Mouse (Mus musculus): ENCODE results near the gene Cacna2d3. TPM values are rescaled to one million over a fixed set of nuclear protein-coding genes. Genes with fewer than 3 reads are reported as not detected.

Gene Cacna2d3
- polyA plus RNA-seq, 1 experiment from 2014 or later: 19.1 TPM

- no peaks in the 10 kb centered on the region for H3K27me3 ChIP-seq (ENCODE audit: control insufficient read depth, insufficient read depth, low read length)
- H3K9ac ChIP-seq (ENCODE audit: low read length): no peak overlapping the region
- ATAC-seq (ENCODE audit: insufficient read depth, low FRiP score, low TSS enrichment): no peak
- H3K9me3 ChIP-seq (ENCODE audit: control insufficient read depth, low read length): no peaks in the 10 kb centered on the region
- no peaks in the 10 kb centered on the region for H3K36me3 ChIP-seq (ENCODE audit: control insufficient read depth, insufficient read depth, low read length)
- H3K4me3 ChIP-seq (ENCODE audit: low read depth, low read length): no peak overlapping the region
- DNase-seq (ENCODE audit: low spot score): no peak
- no peaks in the 10 kb centered on the region for H3K4me1 ChIP-seq (ENCODE audit: control insufficient read depth, insufficient read depth, low read length)
- H3K4me2 ChIP-seq (ENCODE audit: low read depth): no peak overlapping the region
- 70% methylated on average over 2 of the region's 2 CpGs for WGBS
- H3K27ac ChIP-seq (ENCODE audit: low read depth, low read length): no peak overlapping the region
Measured at GRCm38 (mm10) chr14:29144184-29144583, 577.5 kb downstream of the Cacna2d3 start.

- no peak overlapping the region for H3K4me3 ChIP-seq (ENCODE audit: low read depth, low read length)
- ATAC-seq (ENCODE audit: insufficient read depth, low FRiP score, low TSS enrichment) (no peak), DNase-seq (ENCODE audit: low spot score) (no peak)
- no peaks in the 10 kb centered on the region for H3K36me3 ChIP-seq (ENCODE audit: control insufficient read depth, insufficient read depth, low read length)
- H3K27ac ChIP-seq (ENCODE audit: low read depth, low read length): no peak overlapping the region
- no peaks in the 10 kb centered on the region for H3K27me3 ChIP-seq (ENCODE audit: control insufficient read depth, insufficient read depth, low read length)
- WGBS: 91% methylated on average over 7 of the region's 7 CpGs
- H3K9ac ChIP-seq (ENCODE audit: low read length): no peak overlapping the region
- H3K4me1 ChIP-seq (ENCODE audit: control insufficient read depth, insufficient read depth, low read length): no peaks in the 10 kb centered on the region
- H3K4me2 ChIP-seq (ENCODE audit: low read depth): no peak overlapping the region
- H3K9me3 ChIP-seq (ENCODE audit: control insufficient read depth, low read length): no peaks in the 10 kb centered on the region
Measured at GRCm38 (mm10) chr14:29137614-29138013, 584.0 kb downstream of the Cacna2d3 start.

DNA sequence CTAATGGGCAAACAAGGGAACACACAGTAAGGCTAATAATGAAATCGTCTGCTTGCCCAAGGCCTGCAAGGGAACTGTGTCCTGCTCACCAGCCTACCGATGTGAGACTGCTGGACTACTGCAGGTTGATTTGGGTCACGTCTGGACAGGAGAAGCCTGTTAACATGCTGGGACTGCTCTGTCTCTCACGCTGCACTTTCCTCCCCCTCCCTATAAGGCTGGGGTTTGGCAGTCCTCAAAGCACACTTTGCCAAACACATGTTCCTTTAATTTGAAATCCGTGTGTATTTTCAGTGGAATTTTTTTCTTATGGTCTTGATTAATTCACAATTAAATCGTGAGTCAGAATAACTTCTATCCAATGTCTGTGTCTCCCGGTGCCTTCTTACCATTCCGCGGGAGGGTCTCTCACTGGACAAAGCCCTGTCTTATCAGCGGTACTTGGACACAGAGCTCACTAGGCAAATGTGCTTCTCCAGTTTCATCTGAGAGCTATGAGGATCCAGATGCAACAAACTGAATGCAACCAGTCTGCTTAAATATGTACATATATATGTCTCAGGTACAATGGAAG lies 584.6 kb downstream of the Cacna2d3 start:
- Histone ChIP-seq H3K27me3 (ENCODE audit: control insufficient read depth, insufficient read depth, low read length) (no peaks in the 10 kb centered on the region), H3K27ac (ENCODE audit: low read depth, low read length) (no peak overlapping the region), H3K4me3 (ENCODE audit: low read depth, low read length) (no peak overlapping the region), H3K9me3 (ENCODE audit: control insufficient read depth, low read length) (no peaks in the 10 kb centered on the region), H3K4me2 (ENCODE audit: low read depth) (no peak overlapping the region), H3K36me3 (ENCODE audit: control insufficient read depth, insufficient read depth, low read length) (no peaks in the 10 kb centered on the region), H3K4me1 (ENCODE audit: control insufficient read depth, insufficient read depth, low read length) (no peaks in the 10 kb centered on the region), H3K9ac (ENCODE audit: low read length) (no peak overlapping the region)
- 89% methylated on average over 10 of the region's 10 CpGs for WGBS
- DNase-seq (ENCODE audit: low spot score) (no peak), ATAC-seq (ENCODE audit: insufficient read depth, low FRiP score, low TSS enrichment) (no peak)

DNA sequence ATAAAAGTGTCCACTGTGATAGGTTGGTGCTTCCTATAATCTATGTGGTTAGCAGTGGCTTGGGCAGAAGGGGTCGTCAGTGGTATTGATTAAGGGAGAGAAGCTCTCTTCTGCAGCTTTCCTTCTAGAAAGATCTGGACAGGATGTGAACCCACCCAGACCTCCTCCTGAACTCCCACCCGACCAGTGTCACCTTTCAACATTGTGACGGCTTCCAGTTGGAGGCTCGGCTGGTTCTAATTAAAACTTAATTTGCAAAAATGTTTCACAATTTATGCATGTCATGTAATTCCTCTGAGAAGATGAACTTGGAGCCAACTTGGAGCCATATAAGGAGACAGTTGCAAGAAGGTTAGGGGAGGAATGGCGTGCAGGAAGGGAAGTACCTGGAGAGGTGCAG lies 586.8 kb downstream of the Cacna2d3 start:
- Histone ChIP-seq H3K27me3 (ENCODE audit: control insufficient read depth, insufficient read depth, low read length) (no peaks in the 10 kb centered on the region), H3K4me3 (ENCODE audit: low read depth, low read length) (no peak overlapping the region), H3K9me3 (ENCODE audit: control insufficient read depth, low read length) (no peaks in the 10 kb centered on the region), H3K27ac (ENCODE audit: low read depth, low read length) (no peak overlapping the region), H3K36me3 (ENCODE audit: control insufficient read depth, insufficient read depth, low read length) (no peaks in the 10 kb centered on the region), H3K4me1 (ENCODE audit: control insufficient read depth, insufficient read depth, low read length) (no peaks in the 10 kb centered on the region), H3K4me2 (ENCODE audit: low read depth) (no peak overlapping the region), H3K9ac (ENCODE audit: low read length) (no peak overlapping the region)
- ATAC-seq (ENCODE audit: insufficient read depth, low FRiP score, low TSS enrichment) (no peak), DNase-seq (ENCODE audit: low spot score) (no peak)
- 80% methylated on average over 5 of the region's 5 CpGs for WGBS

DNA sequence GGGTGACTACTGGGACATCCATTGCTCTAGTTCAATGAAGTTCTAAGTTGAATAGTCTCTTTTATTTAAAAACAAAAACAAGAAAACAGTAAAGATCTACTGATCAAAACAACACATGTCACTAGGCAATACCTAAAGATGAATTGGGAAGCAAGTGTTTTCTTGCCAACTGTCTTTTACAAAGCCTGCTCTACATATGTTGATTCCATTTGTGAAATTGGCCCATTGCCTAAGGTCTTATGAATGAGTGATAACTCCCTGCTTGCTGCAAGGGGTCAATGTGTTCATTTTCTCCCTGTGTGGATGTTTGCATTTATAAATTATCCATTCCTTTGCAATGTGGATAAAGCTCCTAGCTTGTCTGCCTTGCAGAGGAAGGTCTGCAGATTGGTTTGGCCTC lies 591.2 kb downstream of the Cacna2d3 start:
- Histone ChIP-seq H3K4me3 (ENCODE audit: low read depth, low read length) (no peak overlapping the region), H3K27ac (ENCODE audit: low read depth, low read length) (no peak overlapping the region), H3K4me1 (ENCODE audit: control insufficient read depth, insufficient read depth, low read length) (no peaks in the 10 kb centered on the region), H3K27me3 (ENCODE audit: control insufficient read depth, insufficient read depth, low read length) (no peaks in the 10 kb centered on the region), H3K9ac (ENCODE audit: low read length) (no peak overlapping the region), H3K36me3 (ENCODE audit: control insufficient read depth, insufficient read depth, low read length) (no peaks in the 10 kb centered on the region), H3K4me2 (ENCODE audit: low read depth) (no peak overlapping the region), H3K9me3 (ENCODE audit: control insufficient read depth, low read length) (no peaks in the 10 kb centered on the region)
- ATAC-seq (ENCODE audit: insufficient read depth, low FRiP score, low TSS enrichment): no peak
- no peak for DNase-seq (ENCODE audit: low spot score)

DNA sequence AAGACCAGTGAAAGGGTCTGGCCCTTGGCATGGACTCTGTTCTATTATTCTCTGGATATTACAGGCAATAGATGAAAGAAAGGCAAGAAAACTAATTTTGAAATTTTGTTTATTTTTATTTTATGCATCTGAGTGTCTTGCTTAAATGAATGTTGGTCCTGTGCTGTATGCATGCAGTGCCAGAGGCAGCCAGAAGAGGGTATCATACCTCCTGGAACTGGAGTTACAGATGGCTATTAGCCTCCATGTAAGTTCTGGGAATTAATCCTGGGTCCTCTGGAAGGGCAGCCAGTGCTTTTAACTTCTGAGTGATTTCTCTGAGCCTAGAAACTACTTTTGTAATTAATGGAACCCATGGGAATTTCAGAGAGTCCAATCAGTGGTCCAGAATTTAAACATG lies 597.8 kb downstream of the Cacna2d3 start:
- H3K36me3 ChIP-seq (ENCODE audit: control insufficient read depth, insufficient read depth, low read length): no peaks in the 10 kb centered on the region

DNA sequence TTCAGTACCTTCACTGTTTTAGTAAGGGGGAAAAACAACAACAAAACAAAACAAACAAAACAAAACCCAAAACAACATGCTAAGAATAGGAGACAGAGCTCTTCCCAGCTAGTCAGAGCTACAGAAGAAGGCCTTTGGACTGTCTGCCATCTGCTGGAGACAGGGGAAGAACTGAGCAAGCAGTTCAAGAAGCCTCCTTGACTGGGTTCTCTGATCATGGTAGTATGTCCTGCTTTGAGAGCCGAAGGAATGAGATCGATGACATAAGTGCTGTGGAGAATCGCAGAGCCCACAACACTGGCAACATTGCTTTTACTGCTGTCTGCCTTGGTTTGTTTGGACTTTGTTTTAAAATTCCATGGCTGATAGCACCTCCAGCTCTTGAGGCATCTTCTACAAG lies 598.9 kb downstream of the Cacna2d3 start:
- H3K9me3 ChIP-seq (ENCODE audit: control insufficient read depth, low read length): no peaks in the 10 kb centered on the region
- DNase-seq (ENCODE audit: low spot score) (no peak), ATAC-seq (ENCODE audit: insufficient read depth, low FRiP score, low TSS enrichment) (no peak)
- no peaks in the 10 kb centered on the region for H3K36me3 ChIP-seq (ENCODE audit: control insufficient read depth, insufficient read depth, low read length)
- H3K27me3 ChIP-seq (ENCODE audit: control insufficient read depth, insufficient read depth, low read length): no peaks in the 10 kb centered on the region
- 91% methylated on average over 3 of the region's 3 CpGs for WGBS
- no peak overlapping the region for H3K27ac ChIP-seq (ENCODE audit: low read depth, low read length)
- no peak overlapping the region for H3K9ac ChIP-seq (ENCODE audit: low read length)
- H3K4me3 ChIP-seq (ENCODE audit: low read depth, low read length): no peak overlapping the region
- no peak overlapping the region for H3K4me2 ChIP-seq (ENCODE audit: low read depth)
- no peaks in the 10 kb centered on the region for H3K4me1 ChIP-seq (ENCODE audit: control insufficient read depth, insufficient read depth, low read length)

More for the DNA sequence above, 597.8 kb downstream of the Cacna2d3 start:
- DNase-seq (ENCODE audit: low spot score) (no peak), ATAC-seq (ENCODE audit: insufficient read depth, low FRiP score, low TSS enrichment) (no peak)
- Histone ChIP-seq H3K4me1 (ENCODE audit: control insufficient read depth, insufficient read depth, low read length) (no peaks in the 10 kb centered on the region), H3K9ac (ENCODE audit: low read length) (no peak overlapping the region), H3K9me3 (ENCODE audit: control insufficient read depth, low read length) (no peaks in the 10 kb centered on the region), H3K27me3 (ENCODE audit: control insufficient read depth, insufficient read depth, low read length) (no peaks in the 10 kb centered on the region), H3K4me3 (ENCODE audit: low read depth, low read length) (no peak overlapping the region), H3K4me2 (ENCODE audit: low read depth) (no peak overlapping the region), H3K27ac (ENCODE audit: low read depth, low read length) (no peak overlapping the region)

DNA sequence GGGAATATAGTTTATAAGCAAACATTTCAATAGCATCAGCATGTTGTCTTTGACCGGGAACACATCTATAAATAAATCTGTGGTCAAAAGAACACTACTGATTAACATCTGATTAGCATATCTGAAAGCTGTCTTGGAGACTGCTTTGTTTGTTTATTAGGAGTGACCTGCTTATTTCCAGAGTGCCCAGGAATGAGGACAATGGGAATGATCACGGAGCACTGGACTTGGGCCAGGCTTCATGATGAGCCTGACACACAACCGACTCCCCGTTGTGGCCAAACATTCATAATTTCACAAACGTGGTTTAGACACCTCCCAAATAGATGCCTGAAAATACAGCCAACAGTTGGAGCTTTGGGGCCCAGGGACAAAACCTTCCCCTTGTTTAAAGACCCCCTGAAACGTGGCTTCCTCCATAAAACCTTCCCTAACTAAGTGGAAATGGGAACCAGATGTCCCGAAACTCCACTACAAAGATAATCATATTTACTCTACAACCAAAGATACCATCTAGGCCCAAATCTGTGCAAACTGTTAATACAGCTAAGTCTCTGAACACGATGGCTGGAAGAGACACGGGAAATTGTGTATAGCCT lies 607.7 kb downstream of the Cacna2d3 start:
- Histone ChIP-seq H3K27me3 (ENCODE audit: control insufficient read depth, insufficient read depth, low read length) (no peaks in the 10 kb centered on the region), H3K4me3 (ENCODE audit: low read depth, low read length) (no peak overlapping the region), H3K9me3 (ENCODE audit: control insufficient read depth, low read length) (peaks cover 3% of the 10 kb centered on the region; the same call in 1 of the 2 replicates), H3K36me3 (ENCODE audit: control insufficient read depth, insufficient read depth, low read length) (no peaks in the 10 kb centered on the region), H3K4me1 (ENCODE audit: control insufficient read depth, insufficient read depth, low read length) (peaks cover 5% of the 10 kb centered on the region; the same call in 1 of the 2 replicates), H3K27ac (ENCODE audit: low read depth, low read length) (no peak overlapping the region), H3K9ac (ENCODE audit: low read length) (no peak overlapping the region), H3K4me2 (ENCODE audit: low read depth) (no peak overlapping the region)
- peak; percentile 63; the same call in 1 of the 2 replicates for ATAC-seq (ENCODE audit: insufficient read depth, low FRiP score, low TSS enrichment)
- 41% methylated on average over 9 of the region's 9 CpGs for WGBS
- no peak for DNase-seq (ENCODE audit: low spot score)

- ATAC-seq (ENCODE audit: insufficient read depth, low FRiP score, low TSS enrichment) (no peak), DNase-seq (ENCODE audit: low spot score) (no peak)
- Histone ChIP-seq H3K36me3 (ENCODE audit: control insufficient read depth, insufficient read depth, low read length) (no peaks in the 10 kb centered on the region), H3K4me1 (ENCODE audit: control insufficient read depth, insufficient read depth, low read length) (peaks cover 5% of the 10 kb centered on the region; the same call in 1 of the 2 replicates), H3K9ac (ENCODE audit: low read length) (no peak overlapping the region), H3K4me2 (ENCODE audit: low read depth) (no peak overlapping the region), H3K27me3 (ENCODE audit: control insufficient read depth, insufficient read depth, low read length) (no peaks in the 10 kb centered on the region), H3K9me3 (ENCODE audit: control insufficient read depth, low read length) (peaks cover 3% of the 10 kb centered on the region; the same call in 1 of the 2 replicates), H3K4me3 (ENCODE audit: low read depth, low read length) (no peak overlapping the region), H3K27ac (ENCODE audit: low read depth, low read length) (no peak overlapping the region)
- 84% methylated on average over 6 of the region's 6 CpGs for WGBS
Measured at GRCm38 (mm10) chr14:29111666-29112065, 610.0 kb downstream of the Cacna2d3 start.

Data from neural tube, embryonic 11.5 days (tissue).